Mouse (Mus musculus) megakaryocyte, adult 5-6 weeks (primary cell): Measurements from ENCODE around the gene Ears2. TPM values are rescaled to one million over a fixed set of nuclear protein-coding genes. Genes with fewer than 3 reads are reported as not detected.

Experiments used
- ATAC-seq: 2 replicates; pipeline ENCODE4 v1.8.0; 2016; ENCODE audit warnings: mild to moderate bottlenecking, inconsistent platforms; ENCODE audit not compliant: poor library complexity, severe bottlenecking
- total RNA-seq, 2 experiments: library from RNA; stranded (forward) in 1 of 2; stranded (reverse) in 1 of 2; fragments of 153-499, 151-499 nt in 1 of 2; fragments of 221-1000, 200-1000 nt in 1 of 2; gene quantifications; 2 replicates each; pipeline versions ENCODE4 v1.2.3 to v1.2.4; 2015 to 2017

Gene Ears2
- total RNA-seq (2015) (1.0 and 1.5 TPM in 2 replicates), total RNA-seq (2017) (0.98 and 1.3 TPM in 2 replicates)

GRCm38 (mm10) chr7:122066945-122067516, at the start of gene Ears2, which contains the start of gene Ubfd1:
Gene Ears2, minus strand, starts transcription at chr7:122067263.
Gene Ubfd1, plus strand, starts transcription at chr7:122067175.
- ATAC-seq, result peak; percentile 90

- ATAC-seq, result no peak
Observed at GRCm38 (mm10) chr7:122108206-122108605, 41.1 kb upstream of the Ears2 start.

- ATAC-seq, result peak; percentile 99
Observed at GRCm38 (mm10) chr7:122101747-122102244, 34.7 kb upstream of the Ears2 start, which contains the start of gene Ndufab1. Gene Ndufab1, minus strand, starts transcription at chr7:122101886.

- peak; percentile 12; the same call in 1 of the 2 replicates for ATAC-seq
Observed at GRCm38 (mm10) chr7:122101014-122101746, 34.1 kb upstream of the Ears2 start.

DNA sequence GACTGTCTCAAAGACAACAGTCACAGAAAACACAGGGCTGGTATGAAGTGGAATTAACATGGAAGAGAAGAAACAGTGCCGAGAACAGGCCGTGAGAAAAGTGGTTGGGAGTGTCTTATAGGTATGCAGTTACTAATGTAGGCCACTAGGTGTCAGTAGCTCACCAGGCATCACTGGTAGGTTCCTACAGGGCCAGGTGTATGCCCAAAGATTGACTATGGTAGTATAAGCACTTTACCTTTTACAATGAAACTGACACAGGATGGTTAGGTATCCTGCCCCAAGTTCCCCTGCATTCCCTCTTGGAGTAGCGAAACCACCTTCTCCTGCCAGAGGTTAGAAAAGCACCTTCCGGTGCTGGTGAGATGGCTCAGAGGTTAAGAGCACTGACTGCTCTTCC, 32.2 kb upstream of the Ears2 start:
- ATAC-seq, result peak; percentile 72

- ATAC-seq, result no peak
Observed at GRCm38 (mm10) chr7:122098009-122098408, 30.9 kb upstream of the Ears2 start.

- ATAC-seq, result peak; percentile 83
Observed at GRCm38 (mm10) chr7:122094564-122095330, 27.7 kb upstream of the Ears2 start.

- ATAC-seq, result peak; percentile 52
Observed at GRCm38 (mm10) chr7:122087195-122087982, 20.3 kb upstream of the Ears2 start.

GRCm38 (mm10) chr7:122081071-122081470, 14.0 kb upstream of the Ears2 start:
- no peak for ATAC-seq

- ATAC-seq, result no peak
Observed at GRCm38 (mm10) chr7:122079798-122080554, 12.9 kb upstream of the Ears2 start.

- ATAC-seq, result no peak
Observed at GRCm38 (mm10) chr7:122074374-122074773, 7.3 kb upstream of the Ears2 start.

GRCm38 (mm10) chr7:122067517-122068381, 686 bp upstream of the Ears2 start:
- ATAC-seq, result no peak

DNA sequence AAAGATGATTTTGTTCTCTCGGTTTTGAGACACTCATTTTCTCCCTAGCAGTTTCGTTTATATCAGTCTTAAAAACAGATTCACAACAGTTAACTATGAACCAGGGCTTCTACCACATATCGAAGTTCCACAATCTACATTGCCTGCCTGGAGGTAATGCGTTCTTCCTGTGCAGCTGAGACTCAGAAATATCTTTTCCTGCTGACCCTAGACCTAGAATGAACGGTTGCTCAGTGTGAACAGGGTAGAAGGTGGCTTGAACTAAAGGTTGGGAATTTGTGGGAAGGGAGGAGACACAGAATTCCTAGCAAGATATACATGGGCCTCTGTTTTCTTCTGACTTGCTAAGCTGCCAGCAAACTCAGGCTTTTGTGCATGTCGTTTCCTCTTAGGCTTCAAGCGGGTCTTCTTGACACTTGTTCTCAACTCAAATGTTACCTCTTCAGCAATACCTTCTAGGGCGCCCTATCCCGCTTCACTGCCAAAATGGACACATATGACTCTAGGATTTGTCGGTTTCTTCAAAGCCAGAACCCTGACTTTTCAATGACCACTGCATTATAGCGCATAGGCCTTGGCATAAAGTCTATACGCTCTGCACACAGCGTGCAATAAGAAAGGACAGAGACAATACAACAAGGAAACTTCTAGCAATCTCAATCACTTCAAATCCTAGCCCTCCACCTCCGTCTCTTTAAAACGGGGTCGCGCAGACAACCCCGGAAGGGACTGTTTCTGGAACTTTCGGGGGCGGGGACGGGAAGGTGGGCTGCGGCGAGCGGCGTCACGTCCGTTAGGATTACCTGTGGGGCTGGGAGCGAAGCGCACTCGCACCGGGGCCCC, 740 bp downstream of the Ears2 start:
- no peak for ATAC-seq

- no peak for ATAC-seq
Observed at GRCm38 (mm10) chr7:122065656-122066055, 1.4 kb downstream of the Ears2 start.

GRCm38 (mm10) chr7:122056633-122057032, 10.4 kb downstream of the Ears2 start:
- ATAC-seq, result no peak

GRCm38 (mm10) chr7:122050834-122051233, 16.2 kb downstream of the Ears2 start:
- no peak for ATAC-seq

- no peak for ATAC-seq
Observed at GRCm38 (mm10) chr7:122048191-122048590, 18.9 kb downstream of the Ears2 start.

- peak; percentile 96 for ATAC-seq
Observed at GRCm38 (mm10) chr7:122046813-122047212, 20.2 kb downstream of the Ears2 start.
